Mouse (Mus musculus) limb, embryonic 11.5 days (tissue): ENCODE measurements at regions not wholly inside any gene's neighbourhood (a gene's known extent, or its start where the extent isn't known, plus 50 kb on each side); places are given as distances from the start of the nearest gene placed in this dataset.
A peak's percentile ranks its signal among the peaks of the same experiment; 100 is the strongest.

ENCODE experiments used
- ATAC-seq: fragments of 200-750 bp; cut with Nextera tagmentation; 2 replicates; pipeline ENCODE4 v1.8.0; 2017; ENCODE audit warnings: low read depth; ENCODE audit not compliant: insufficient number of reproducible peaks, low FRiP score, low TSS enrichment
- DNase-seq: peaks from one replicate; pipeline ENCODE4 v3.0.0-alpha.2; 2015; ENCODE audit warnings: low spot score
- H3K27ac ChIP-seq: fragments of 300-500 bp; sonication (generic); replicated peaks from 2 replicates; pipeline ENCODE4 v1.5.1; 2014; ENCODE audit warnings: low read depth, mild to moderate bottlenecking, low read length
- H3K27me3 ChIP-seq: fragments of 300-500 bp; sonication (generic); 2 replicates; pipeline ENCODE4 v1.6.1; 2014; ENCODE audit warnings: mild to moderate bottlenecking, low read length, mixed read lengths; ENCODE audit not compliant: control insufficient read depth, insufficient read depth
- H3K36me3 ChIP-seq: fragments of 300-500 bp; sonication (generic); 2 replicates; pipeline ENCODE4 v1.6.1; 2014; ENCODE audit warnings: mild to moderate bottlenecking, low read length, moderate library complexity, mixed read lengths; ENCODE audit not compliant: control insufficient read depth, insufficient read depth
- H3K4me1 ChIP-seq: fragments of 300-500 bp; sonication (generic); 2 replicates; pipeline ENCODE4 v1.6.1; 2014; ENCODE audit warnings: low read length, mixed read lengths; ENCODE audit not compliant: control insufficient read depth, insufficient read depth
- H3K4me2 ChIP-seq: fragments of 300-500 bp; sonication (generic); 2 replicates; pipeline ENCODE4 v1.6.1; 2014; ENCODE audit warnings: low read depth, mild to moderate bottlenecking, moderate library complexity; ENCODE audit not compliant: severe bottlenecking
- H3K4me3 ChIP-seq: fragments of 300-500 bp; sonication (generic); 2 replicates; pipeline ENCODE4 v1.5.1; 2014; ENCODE audit warnings: low read depth, low read length
- H3K9ac ChIP-seq: fragments of 300-500 bp; sonication (generic); 2 replicates; pipeline ENCODE4 v1.6.1; 2014; ENCODE audit warnings: mild to moderate bottlenecking, low read length
- H3K9me3 ChIP-seq: fragments of 300-500 bp; sonication (generic); 2 replicates; pipeline ENCODE4 v1.6.1; 2016; ENCODE audit warnings: low read length; ENCODE audit not compliant: control insufficient read depth
- WGBS: fragments of 180-500 bp; shearing (Covaris S2); extraction: QIAGEN DNeasy Blood & Tissue Kit; methylation state at CpG from one replicate; pipeline ENCODE4 v1.1.7; 2014; 5-methylcytosine and 5-hydroxymethylcytosine counted together

DNA sequence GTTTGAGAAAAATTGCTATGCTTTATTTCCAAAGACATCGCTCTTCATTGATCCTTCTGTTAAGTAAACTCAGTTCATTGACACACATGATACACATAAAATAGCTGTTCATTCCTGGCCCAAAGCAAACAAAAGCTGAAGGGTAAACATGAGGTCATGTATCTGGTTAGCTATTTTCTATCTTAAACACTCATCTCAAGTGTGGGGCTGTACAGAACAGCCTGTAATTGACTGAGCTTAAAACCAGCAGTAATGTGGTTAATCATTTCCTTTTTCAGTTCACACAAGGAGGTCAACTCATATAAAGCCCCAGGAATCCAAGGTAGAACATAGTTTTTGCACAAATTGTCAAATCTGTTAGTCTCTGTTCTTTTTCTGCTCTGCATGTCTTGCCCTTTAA lies 94.5 kb downstream of the Cldn17 start:
- Histone ChIP-seq H3K9me3 (no peaks in the 10 kb centered on the region), H3K36me3 (no peaks in the 10 kb centered on the region), H3K9ac (no peak overlapping the region), H3K4me3 (no peak overlapping the region), H3K4me2 (no peak overlapping the region), H3K27ac (no peak overlapping the region), H3K4me1 (no peaks in the 10 kb centered on the region), H3K27me3 (no peaks in the 10 kb centered on the region)
- ATAC-seq (no peak), DNase-seq (no peak)
- 90% methylated on average over 1 of the region's 1 CpGs for WGBS

DNA sequence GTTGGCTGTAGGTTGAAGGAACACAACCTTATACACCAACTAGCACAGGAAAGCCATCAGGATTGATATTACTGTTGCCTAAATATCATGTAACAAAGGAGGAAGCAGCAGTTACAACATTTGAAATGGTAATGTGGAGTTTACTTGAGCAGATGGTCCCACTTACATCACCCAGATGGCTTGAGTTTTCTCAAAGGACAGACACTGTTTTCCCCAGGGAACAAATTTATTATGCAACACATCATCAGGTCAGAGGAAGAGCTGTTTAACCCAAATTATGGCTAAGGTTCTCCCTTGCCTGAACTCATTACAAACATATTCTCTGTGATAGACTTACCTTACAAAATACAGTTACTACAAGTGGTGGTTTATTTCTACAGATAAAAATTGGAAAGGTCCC lies 98.6 kb downstream of the Cldn17 start:
- DNase-seq (no peak), ATAC-seq (no peak)
- Histone ChIP-seq H3K9me3 (no peaks in the 10 kb centered on the region), H3K4me3 (no peak overlapping the region), H3K36me3 (no peaks in the 10 kb centered on the region), H3K9ac (no peak overlapping the region), H3K4me1 (no peaks in the 10 kb centered on the region), H3K4me2 (no peak overlapping the region), H3K27ac (no peak overlapping the region), H3K27me3 (no peaks in the 10 kb centered on the region)

DNA sequence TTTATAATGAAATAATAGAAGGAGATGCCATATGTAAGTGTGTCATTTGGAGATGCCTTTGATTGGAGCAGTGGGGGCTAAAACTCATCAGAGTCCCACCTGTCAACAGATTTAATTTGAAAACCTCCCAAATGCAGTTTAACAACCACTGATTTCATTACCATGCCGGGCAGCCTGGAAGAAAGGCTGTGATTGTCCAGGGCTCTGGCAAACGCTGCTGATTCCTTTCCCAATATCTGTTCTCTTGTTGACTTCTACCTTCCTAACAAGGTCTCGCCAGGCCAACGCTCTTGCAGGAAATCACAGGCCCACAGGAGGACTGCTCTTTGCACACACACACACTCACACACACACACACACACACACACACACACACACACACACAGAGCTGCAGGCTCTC lies 102.4 kb downstream of the Cldn17 start:
- no peak for DNase-seq
- no peak overlapping the region for H3K9ac ChIP-seq
- no peak overlapping the region for H3K27ac ChIP-seq
- H3K27me3 ChIP-seq = no peaks in the 10 kb centered on the region
- H3K4me1 ChIP-seq = no peaks in the 10 kb centered on the region
- H3K36me3 ChIP-seq = no peaks in the 10 kb centered on the region
- H3K4me2 ChIP-seq = no peak overlapping the region
- no peak for ATAC-seq
- H3K9me3 ChIP-seq = no peaks in the 10 kb centered on the region
- WGBS = 65% methylated on average over 4 of the region's 4 CpGs
- H3K4me3 ChIP-seq = no peak overlapping the region

DNA sequence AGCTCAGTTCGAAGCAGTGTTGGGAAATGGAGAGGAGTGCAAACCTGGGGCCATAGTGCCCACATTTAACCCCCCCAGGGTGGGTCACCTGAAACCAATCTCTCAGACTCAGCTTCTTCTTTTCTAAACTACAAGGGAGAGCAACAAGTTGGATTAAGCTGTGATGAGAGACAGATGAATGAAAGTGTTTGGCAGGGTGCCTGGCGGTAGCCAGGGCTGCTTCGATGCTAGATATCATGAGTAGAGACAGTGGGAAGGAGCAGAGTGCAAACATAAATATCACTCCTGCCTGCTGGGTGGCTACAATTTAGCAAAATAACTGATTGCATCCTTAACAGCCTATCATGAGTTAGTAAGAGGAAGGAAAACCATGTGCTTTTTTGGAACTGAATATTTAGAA lies 106.9 kb downstream of the Cldn17 start:
- ATAC-seq (no peak), DNase-seq (no peak)
- no peaks in the 10 kb centered on the region for H3K4me1 ChIP-seq
- H3K27me3 ChIP-seq = no peaks in the 10 kb centered on the region
- H3K27ac ChIP-seq = no peak overlapping the region
- H3K9ac ChIP-seq = no peak overlapping the region
- H3K4me2 ChIP-seq = no peak overlapping the region
- H3K36me3 ChIP-seq = no peaks in the 10 kb centered on the region
- H3K9me3 ChIP-seq = no peaks in the 10 kb centered on the region
- no peak overlapping the region for H3K4me3 ChIP-seq
- 61% methylated on average over 3 of the region's 3 CpGs for WGBS

DNA sequence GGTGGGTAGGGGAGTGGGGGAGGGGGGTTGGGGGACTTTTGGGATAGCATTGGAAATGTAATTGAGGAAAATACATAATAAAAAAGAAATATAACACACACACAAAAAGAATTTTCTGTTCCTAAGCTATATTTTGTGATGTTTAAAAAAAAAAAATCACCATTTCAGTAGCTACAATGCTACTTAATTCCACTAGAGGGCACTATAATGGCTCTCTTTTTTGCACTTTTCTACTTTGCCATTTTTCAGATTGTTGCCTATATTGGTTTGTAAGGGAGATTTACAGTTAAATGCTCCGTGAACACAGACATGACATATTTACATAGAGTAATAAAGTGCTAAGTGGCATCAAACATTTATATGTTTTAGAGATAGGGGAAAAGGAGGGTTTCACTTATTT lies 102.7 kb upstream of the Grik1 start:
- ATAC-seq = no peak
- Histone ChIP-seq H3K4me3 (no peak overlapping the region), H3K9me3 (no peaks in the 10 kb centered on the region), H3K27ac (no peak overlapping the region), H3K27me3 (no peaks in the 10 kb centered on the region), H3K9ac (no peak overlapping the region), H3K4me1 (no peaks in the 10 kb centered on the region), H3K4me2 (no peak overlapping the region), H3K36me3 (no peaks in the 10 kb centered on the region)
- WGBS = 43% methylated on average over 1 of the region's 1 CpGs
- DNase-seq = no peak

DNA sequence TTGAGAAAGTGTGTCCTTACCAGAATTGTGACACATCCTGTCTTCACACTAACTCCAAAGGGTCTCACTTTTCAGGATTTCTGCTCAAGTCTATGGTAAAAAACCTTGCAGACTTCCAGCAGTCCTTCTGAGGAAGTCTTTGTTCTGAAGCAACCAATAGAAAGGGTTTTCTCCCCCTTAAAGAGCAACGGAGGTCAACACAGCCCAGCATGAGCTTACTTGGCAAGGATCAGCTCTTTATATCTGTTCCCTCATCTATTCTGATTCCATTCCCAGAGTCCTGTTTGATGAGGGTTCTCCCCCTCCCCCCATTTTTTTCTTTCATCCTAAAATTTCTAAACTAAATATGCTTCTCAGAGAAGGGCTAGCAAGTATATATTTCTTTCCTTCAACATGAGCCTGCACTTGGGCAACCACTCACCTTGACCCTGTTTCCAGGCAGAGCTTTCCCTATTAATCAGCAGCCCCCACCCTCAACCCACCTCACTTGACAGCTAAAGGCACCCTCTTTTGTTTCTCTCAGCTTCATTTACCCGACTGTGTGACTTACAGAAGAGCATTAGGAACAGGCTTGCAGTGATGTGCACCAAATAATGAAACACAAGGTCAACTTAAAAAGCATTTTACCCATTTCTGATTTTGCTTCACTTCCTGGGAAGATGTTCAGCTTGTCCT lies 91.7 kb upstream of the Grik1 start:
- Histone ChIP-seq H3K27me3 (no peaks in the 10 kb centered on the region), H3K27ac (no peak overlapping the region), H3K4me3 (no peak overlapping the region), H3K36me3 (no peaks in the 10 kb centered on the region), H3K4me1 (no peaks in the 10 kb centered on the region), H3K9ac (no peak overlapping the region), H3K9me3 (no peaks in the 10 kb centered on the region), H3K4me2 (no peak overlapping the region)
- no peak for DNase-seq
- ATAC-seq = no peak
- 9% methylated on average over 2 of the region's 2 CpGs for WGBS

DNA sequence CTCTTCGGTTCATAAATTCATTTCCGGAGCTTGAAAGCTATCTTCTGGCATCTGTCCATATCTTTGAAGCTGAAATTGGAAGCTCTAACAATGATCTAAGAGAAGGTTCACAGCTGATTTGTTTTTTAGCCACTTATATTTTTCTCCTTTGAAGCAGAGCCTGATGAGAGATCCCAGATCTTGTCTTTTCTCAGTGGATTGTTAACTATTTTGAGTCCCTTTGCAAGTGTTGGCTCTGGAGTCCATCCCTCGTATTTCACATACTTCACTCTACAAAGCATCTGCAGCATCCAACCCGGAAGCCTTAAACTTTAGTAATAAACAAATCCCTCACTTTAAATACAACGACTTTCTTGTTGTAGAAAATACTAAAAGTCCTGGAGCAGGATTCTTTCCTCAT lies 85.6 kb upstream of the Grik1 start:
- ATAC-seq (no peak), DNase-seq (no peak)
- Histone ChIP-seq H3K36me3 (no peaks in the 10 kb centered on the region), H3K9me3 (no peaks in the 10 kb centered on the region), H3K4me3 (no peak overlapping the region), H3K27me3 (no peaks in the 10 kb centered on the region), H3K27ac (no peak overlapping the region), H3K4me1 (no peaks in the 10 kb centered on the region), H3K9ac (no peak overlapping the region), H3K4me2 (no peak overlapping the region)
- WGBS = 80% methylated on average over 5 of the region's 5 CpGs

DNA sequence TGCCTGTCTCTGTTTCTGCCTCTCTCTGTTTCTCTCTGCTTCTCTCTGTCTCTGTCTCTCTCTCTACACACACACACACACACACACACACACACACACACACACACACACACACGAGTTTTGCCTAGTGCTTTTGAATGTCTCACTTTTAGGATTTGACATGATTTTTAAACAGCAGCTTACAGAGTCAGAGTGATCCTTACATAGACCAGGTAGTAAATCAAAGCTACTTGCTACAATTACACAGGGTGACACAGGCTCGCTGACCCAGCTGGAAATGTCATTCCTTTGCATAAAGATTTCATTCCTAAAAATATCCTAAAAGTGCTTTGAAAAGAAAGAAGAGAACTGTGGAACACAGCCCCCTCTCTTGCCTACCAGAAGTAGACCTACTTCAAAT lies 84.5 kb upstream of the Grik1 start:
- no peaks in the 10 kb centered on the region for H3K27me3 ChIP-seq
- no peaks in the 10 kb centered on the region for H3K9me3 ChIP-seq
- no peaks in the 10 kb centered on the region for H3K36me3 ChIP-seq
- H3K4me3 ChIP-seq = no peak overlapping the region
- no peak overlapping the region for H3K9ac ChIP-seq
- no peak overlapping the region for H3K4me2 ChIP-seq
- H3K27ac ChIP-seq = no peak overlapping the region
- ATAC-seq = no peak; the same call in 1 of the 2 replicates
- H3K4me1 ChIP-seq = no peaks in the 10 kb centered on the region
- WGBS = 31% methylated on average over 2 of the region's 2 CpGs
- no peak for DNase-seq

DNA sequence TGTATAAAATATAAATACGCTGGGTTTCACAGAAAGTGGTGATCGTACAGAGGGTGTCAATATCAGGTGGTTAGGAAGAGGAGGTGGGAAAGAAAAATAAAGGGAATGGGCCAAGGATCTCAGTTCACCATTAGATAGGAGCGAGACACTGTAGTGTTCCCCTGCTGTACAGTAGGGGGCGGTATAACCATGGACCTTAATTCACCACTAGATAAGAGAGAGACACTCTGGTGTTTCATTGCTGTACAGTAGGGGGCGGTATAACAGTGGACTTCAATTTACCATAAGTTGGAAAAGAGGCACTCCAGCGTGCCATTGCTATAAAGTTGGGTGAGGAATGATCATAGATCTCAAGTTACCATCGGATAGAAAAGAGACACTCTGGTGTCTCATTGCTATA lies 82.0 kb upstream of the Grik1 start:
- H3K9me3 ChIP-seq = no peaks in the 10 kb centered on the region
- H3K4me2 ChIP-seq = no peak overlapping the region
- no peaks in the 10 kb centered on the region for H3K36me3 ChIP-seq
- no peak overlapping the region for H3K27ac ChIP-seq
- no peak overlapping the region for H3K9ac ChIP-seq
- ATAC-seq (peak; percentile 63; the same call in 1 of the 2 replicates), DNase-seq (peak; percentile 54)
- H3K27me3 ChIP-seq = no peaks in the 10 kb centered on the region
- no peak overlapping the region for H3K4me3 ChIP-seq
- no peaks in the 10 kb centered on the region for H3K4me1 ChIP-seq
- WGBS = 38% methylated on average over 7 of the region's 7 CpGs
